Mouse (Mus musculus) heart, postnatal 0 days (tissue): Measurements from ENCODE around the gene Kcnf1.

ENCODE experiments used
- CTCF ChIP-seq: IDR thresholded peaks from 2 replicates; pipeline ENCODE4 v1.5.1; 2016; ENCODE audit warnings: antibody characterized with exemption, control low read depth, low read depth
- EP300 ChIP-seq: IDR thresholded peaks from 2 replicates; pipeline ENCODE4 v1.6.1; 2016; ENCODE audit warnings: antibody characterized with exemption, low read depth

DNA sequence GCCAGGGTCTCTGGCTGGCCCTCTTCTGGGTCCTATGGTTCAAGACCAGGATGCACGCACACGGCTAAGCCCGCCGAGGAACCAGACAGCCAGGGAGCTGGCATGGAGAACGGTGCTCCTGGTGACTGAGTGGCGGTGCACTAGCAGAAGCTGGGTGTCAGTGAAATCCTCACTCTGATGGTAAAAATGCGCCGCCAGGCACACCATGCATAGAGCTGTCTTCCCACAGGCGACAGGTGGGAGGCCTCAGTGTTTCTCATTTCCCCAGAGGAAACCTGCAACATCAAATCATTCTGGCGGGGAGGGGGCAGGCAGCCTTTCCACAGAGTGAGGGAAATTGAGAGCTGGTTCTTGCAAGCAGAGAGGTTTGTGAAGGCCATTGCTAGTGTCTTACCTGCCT, 6.3 kb downstream of the Kcnf1 start:
- TF ChIP-seq EP300 (no peak), CTCF (no peak)
